Mouse (Mus musculus): ENCODE measurements at regions not wholly inside any gene's neighbourhood (a gene's known extent, or its start where the extent isn't known, plus 50 kb on each side); places are given as distances from the start of the nearest gene placed in this dataset.

DNA sequence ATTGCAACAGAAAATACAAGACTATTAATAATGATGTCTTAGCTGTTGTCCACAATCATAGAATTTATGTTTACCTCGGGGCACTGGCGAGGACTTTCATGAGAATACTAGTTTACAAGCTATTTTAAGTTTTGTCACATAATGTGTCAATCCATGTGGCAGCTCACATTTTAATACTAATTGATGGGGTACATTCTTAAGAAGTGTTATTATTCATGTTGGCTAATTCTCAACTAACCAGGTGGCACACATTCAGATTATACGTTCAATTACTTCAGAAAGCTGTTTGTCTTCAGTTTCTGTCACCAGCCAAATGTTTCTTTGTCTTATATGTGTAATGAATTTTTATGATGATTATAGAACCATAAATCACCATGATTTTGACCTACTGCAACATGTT lies 870.2 kb upstream of the Celf2 start:
- TF ChIP-seq CTCF (IDR thresholded peaks at IDR 0.05; ENCODE audit: low read depth, low read length) = no peak
- no peak for TF ChIP-seq EP300 (IDR thresholded peaks at IDR 0.05; ENCODE audit: insufficient read depth, low read depth, low read length)
- TF ChIP-seq POLR2A (IDR thresholded peaks at IDR 0.05; ENCODE audit: insufficient read depth, low read length) = no peak
- Histone ChIP-seq H3K9ac (ENCODE audit: low read depth, poor library complexity, severe bottlenecking) (no peak overlapping the region), H3K27me3 (ENCODE audit: control insufficient read depth, insufficient read depth, low read length, poor library complexity, severe bottlenecking) (no peaks in the 10 kb centered on the region), H3K36me3 (ENCODE audit: control insufficient read depth, insufficient read depth, low read length, poor library complexity, severe bottlenecking) (no peaks in the 10 kb centered on the region), H3K9me3 (replicated peaks; ENCODE audit: control insufficient read depth, insufficient read depth, low read length, poor library complexity, severe bottlenecking) (peaks cover 7% of the 10 kb centered on the region), H3K4me3 (ENCODE audit: low read depth, low read length) (no peak overlapping the region), H3K4me1 (ENCODE audit: control insufficient read depth, insufficient read depth, low read length) (no peaks in the 10 kb centered on the region), H3K27ac (ENCODE audit: insufficient read depth, low read length) (no peak overlapping the region)

DNA sequence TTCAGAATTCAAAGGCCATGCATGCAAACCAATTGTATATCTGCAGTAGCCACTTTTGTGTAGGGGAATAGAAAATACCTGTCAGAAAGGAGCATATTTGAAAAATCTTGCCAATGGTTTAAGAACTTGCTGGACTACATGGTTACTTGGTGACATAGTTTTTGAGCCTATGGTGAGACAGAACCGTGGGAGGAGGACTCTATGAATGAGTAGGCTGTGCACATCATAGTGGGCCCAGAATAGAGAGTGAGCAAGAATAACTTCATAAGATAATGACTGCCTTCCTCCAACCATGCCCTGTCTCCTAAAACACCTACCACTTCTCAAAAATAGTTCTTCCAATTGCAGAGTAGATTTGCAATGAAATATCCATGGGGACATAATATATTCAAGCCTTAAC lies 838.5 kb upstream of the Celf2 start:
- Histone ChIP-seq H3K36me3 (ENCODE audit: control insufficient read depth, insufficient read depth, low read length, poor library complexity, severe bottlenecking) (no peaks in the 10 kb centered on the region), H3K9me3 (replicated peaks; ENCODE audit: control insufficient read depth, insufficient read depth, low read length, poor library complexity, severe bottlenecking) (no peaks in the 10 kb centered on the region), H3K27me3 (ENCODE audit: control insufficient read depth, insufficient read depth, low read length, poor library complexity, severe bottlenecking) (no peaks in the 10 kb centered on the region), H3K9ac (ENCODE audit: low read depth, poor library complexity, severe bottlenecking) (no peak overlapping the region), H3K27ac (ENCODE audit: insufficient read depth, low read length) (no peak overlapping the region), H3K4me1 (ENCODE audit: control insufficient read depth, insufficient read depth, low read length) (no peaks in the 10 kb centered on the region), H3K4me3 (ENCODE audit: low read depth, low read length) (no peak overlapping the region)
- TF ChIP-seq EP300 (IDR thresholded peaks at IDR 0.05; ENCODE audit: insufficient read depth, low read depth, low read length) (no peak), POLR2A (IDR thresholded peaks at IDR 0.05; ENCODE audit: insufficient read depth, low read length) (no peak), CTCF (IDR thresholded peaks at IDR 0.05; ENCODE audit: low read depth, low read length) (no peak)

GRCm38 (mm10) chr2:8344748-8345147 lies 835.4 kb upstream of the Celf2 start:
- Histone ChIP-seq H3K36me3 (ENCODE audit: control insufficient read depth, insufficient read depth, low read length, poor library complexity, severe bottlenecking) (no peaks in the 10 kb centered on the region), H3K4me1 (ENCODE audit: control insufficient read depth, insufficient read depth, low read length) (no peaks in the 10 kb centered on the region), H3K9me3 (replicated peaks; ENCODE audit: control insufficient read depth, insufficient read depth, low read length, poor library complexity, severe bottlenecking) (no peaks in the 10 kb centered on the region), H3K27ac (ENCODE audit: insufficient read depth, low read length) (no peak overlapping the region), H3K9ac (ENCODE audit: low read depth, poor library complexity, severe bottlenecking) (no peak overlapping the region), H3K4me3 (ENCODE audit: low read depth, low read length) (no peak overlapping the region), H3K27me3 (ENCODE audit: control insufficient read depth, insufficient read depth, low read length, poor library complexity, severe bottlenecking) (no peaks in the 10 kb centered on the region)
- TF ChIP-seq POLR2A (IDR thresholded peaks at IDR 0.05; ENCODE audit: insufficient read depth, low read length) (no peak), EP300 (IDR thresholded peaks at IDR 0.05; ENCODE audit: insufficient read depth, low read depth, low read length) (no peak), CTCF (IDR thresholded peaks at IDR 0.05; ENCODE audit: low read depth, low read length) (no peak)

DNA sequence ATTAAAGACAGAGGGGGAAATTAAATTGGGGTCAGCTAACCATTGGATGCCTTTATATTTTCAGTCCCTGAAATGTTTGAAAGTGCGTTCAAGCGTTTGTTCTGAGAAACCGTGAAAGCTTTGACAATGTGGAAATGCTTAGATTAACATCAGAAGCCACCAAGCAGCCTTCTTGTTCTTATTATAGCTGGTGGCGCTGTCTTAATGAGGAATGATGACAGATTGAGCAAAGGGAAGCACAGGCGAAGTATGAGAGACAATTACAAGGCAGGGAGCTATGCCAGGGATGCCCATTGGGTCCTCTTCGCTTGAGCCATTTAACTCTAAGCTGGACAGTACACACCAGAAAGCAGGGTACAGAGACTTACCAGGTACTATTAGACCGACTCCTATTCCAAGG lies 828.9 kb upstream of the Celf2 start:
- Histone ChIP-seq H3K9ac (ENCODE audit: low read depth, poor library complexity, severe bottlenecking) (no peak overlapping the region), H3K4me1 (ENCODE audit: control insufficient read depth, insufficient read depth, low read length) (no peaks in the 10 kb centered on the region), H3K36me3 (ENCODE audit: control insufficient read depth, insufficient read depth, low read length, poor library complexity, severe bottlenecking) (no peaks in the 10 kb centered on the region), H3K4me3 (ENCODE audit: low read depth, low read length) (no peak overlapping the region), H3K27me3 (ENCODE audit: control insufficient read depth, insufficient read depth, low read length, poor library complexity, severe bottlenecking) (no peaks in the 10 kb centered on the region), H3K9me3 (replicated peaks; ENCODE audit: control insufficient read depth, insufficient read depth, low read length, poor library complexity, severe bottlenecking) (no peaks in the 10 kb centered on the region), H3K27ac (ENCODE audit: insufficient read depth, low read length) (no peak overlapping the region)
- no peak for TF ChIP-seq POLR2A (IDR thresholded peaks at IDR 0.05; ENCODE audit: insufficient read depth, low read length)
- TF ChIP-seq CTCF (IDR thresholded peaks at IDR 0.05; ENCODE audit: low read depth, low read length) = no peak
- TF ChIP-seq EP300 (IDR thresholded peaks at IDR 0.05; ENCODE audit: insufficient read depth, low read depth, low read length) = no peak

DNA sequence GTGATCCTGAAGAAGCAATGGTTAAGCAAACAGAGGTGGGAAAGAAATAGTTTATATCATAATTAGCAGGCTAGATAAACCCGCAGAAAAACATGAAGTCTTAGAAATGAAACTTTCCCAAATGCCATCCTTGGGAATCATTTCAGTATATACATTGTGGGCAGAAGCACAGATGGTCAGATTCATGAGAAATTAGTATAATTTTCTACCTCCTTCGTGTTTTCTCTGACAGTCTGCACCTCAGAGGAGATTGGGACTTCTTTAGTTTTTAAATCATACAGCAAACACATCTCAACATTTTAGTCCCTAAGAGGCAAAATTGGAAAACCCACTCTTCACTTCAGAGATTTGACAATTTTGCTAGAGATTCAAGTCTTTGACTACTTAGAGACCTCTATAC lies 786.6 kb upstream of the Celf2 start:
- TF ChIP-seq POLR2A (IDR thresholded peaks at IDR 0.05; ENCODE audit: insufficient read depth, low read length) = no peak
- no peak for TF ChIP-seq CTCF (IDR thresholded peaks at IDR 0.05; ENCODE audit: low read depth, low read length)
- no peak for TF ChIP-seq EP300 (IDR thresholded peaks at IDR 0.05; ENCODE audit: insufficient read depth, low read depth, low read length)
- no peak overlapping the region for H3K9ac ChIP-seq (ENCODE audit: low read depth, poor library complexity, severe bottlenecking)

GRCm38 (mm10) chr2:8291357-8291756 lies 782.0 kb upstream of the Celf2 start:
- Histone ChIP-seq H3K27me3 (ENCODE audit: control insufficient read depth, insufficient read depth, low read length, poor library complexity, severe bottlenecking) (no peaks in the 10 kb centered on the region), H3K9me3 (replicated peaks; ENCODE audit: control insufficient read depth, insufficient read depth, low read length, poor library complexity, severe bottlenecking) (no peaks in the 10 kb centered on the region), H3K36me3 (ENCODE audit: control insufficient read depth, insufficient read depth, low read length, poor library complexity, severe bottlenecking) (no peaks in the 10 kb centered on the region), H3K4me1 (ENCODE audit: control insufficient read depth, insufficient read depth, low read length) (no peaks in the 10 kb centered on the region), H3K9ac (ENCODE audit: low read depth, poor library complexity, severe bottlenecking) (no peak overlapping the region), H3K4me3 (ENCODE audit: low read depth, low read length) (no peak overlapping the region), H3K27ac (ENCODE audit: insufficient read depth, low read length) (no peak overlapping the region)
- TF ChIP-seq CTCF (IDR thresholded peaks at IDR 0.05; ENCODE audit: low read depth, low read length) = no peak
- no peak for TF ChIP-seq POLR2A (IDR thresholded peaks at IDR 0.05; ENCODE audit: insufficient read depth, low read length)
- TF ChIP-seq EP300 (IDR thresholded peaks at IDR 0.05; ENCODE audit: insufficient read depth, low read depth, low read length) = no peak

More for the DNA sequence above, 786.6 kb upstream of the Celf2 start:
- Histone ChIP-seq H3K27me3 (ENCODE audit: control insufficient read depth, insufficient read depth, low read length, poor library complexity, severe bottlenecking) (no peaks in the 10 kb centered on the region), H3K4me3 (ENCODE audit: low read depth, low read length) (no peak overlapping the region), H3K4me1 (ENCODE audit: control insufficient read depth, insufficient read depth, low read length) (no peaks in the 10 kb centered on the region), H3K9me3 (replicated peaks; ENCODE audit: control insufficient read depth, insufficient read depth, low read length, poor library complexity, severe bottlenecking) (no peaks in the 10 kb centered on the region), H3K36me3 (ENCODE audit: control insufficient read depth, insufficient read depth, low read length, poor library complexity, severe bottlenecking) (no peaks in the 10 kb centered on the region), H3K27ac (ENCODE audit: insufficient read depth, low read length) (no peak overlapping the region)
